ENCODE assay signal across 8 mouse cellular contexts in the genomic region with DNA sequence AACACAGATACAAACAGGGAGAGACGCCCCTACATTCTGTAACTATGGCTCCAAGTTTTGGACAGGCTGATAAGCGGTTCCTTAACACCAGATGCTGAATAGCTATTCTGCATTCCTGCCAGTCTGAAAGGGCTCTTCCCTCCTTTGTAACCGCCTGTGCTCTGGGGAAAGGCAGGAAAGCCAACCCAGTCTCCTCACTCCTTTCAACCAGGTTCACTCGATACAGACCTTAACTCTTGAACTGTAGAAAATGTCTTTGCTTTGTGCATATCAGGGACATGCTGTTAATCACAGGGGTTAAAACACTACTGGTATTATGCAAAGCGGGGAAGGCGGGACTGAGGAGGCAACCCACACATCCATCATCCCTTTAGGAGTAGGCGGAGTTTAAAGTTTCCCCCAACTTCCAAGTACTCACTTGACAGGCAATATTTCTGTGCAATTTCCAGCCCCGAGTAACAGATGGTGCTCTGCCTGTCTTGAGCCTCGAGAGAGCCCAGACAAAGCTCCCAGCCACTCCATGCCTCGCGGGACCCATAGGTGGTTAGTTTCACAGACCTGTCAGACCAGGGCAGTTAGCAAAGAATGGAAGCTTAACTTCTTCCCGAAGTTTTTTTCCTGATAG. TPM values are rescaled to one million over a fixed set of nuclear protein-coding genes. Genes with fewer than 3 reads are reported as not detected.
DNase-seq lines count a peak whose midpoint lies in the region; ATAC-seq and TF ChIP-seq lines count a peak whose summit lies in the region.

No protein-coding gene starts in this region.

- no peaks in the 10 kb centered on the region for H3K9me3 ChIP-seq in liver, embryonic 13.5 days (replicated peaks)
- no peaks in the 10 kb centered on the region for H3K9me3 ChIP-seq in neural tube, embryonic 13.5 days

- no peak for ATAC-seq in liver, embryonic 13.5 days (ENCODE audit: low read depth)
- peak; percentile 24; the same call in 1 of the 2 replicates for ATAC-seq in neural tube, embryonic 13.5 days (ENCODE audit: low read depth)

- no peaks in the 10 kb centered on the region for H3K4me1 ChIP-seq in liver, embryonic 13.5 days (replicated peaks)
- peaks cover 35% of the 10 kb centered on the region for H3K4me1 ChIP-seq in neural tube, embryonic 13.5 days (replicated peaks)
- H3K4me1 ChIP-seq in thymus, adult 2 months (replicated peaks; ENCODE audit: control insufficient read depth, insufficient read depth, low read length) = no peaks in the 10 kb centered on the region

- H3K27me3 ChIP-seq in liver, embryonic 13.5 days = peaks cover 27% of the 10 kb centered on the region
- no peaks in the 10 kb centered on the region for H3K27me3 ChIP-seq in neural tube, embryonic 13.5 days
- no peaks in the 10 kb centered on the region; the same call in 1 of the 2 replicates for H3K27me3 ChIP-seq in thymus, adult 2 months (ENCODE audit: control insufficient read depth, insufficient read depth, low read length)

- H3K9ac ChIP-seq in liver, embryonic 13.5 days = no peak overlapping the region
- peak overlapping the region; percentile 89 for H3K9ac ChIP-seq in neural tube, embryonic 13.5 days

- no peak overlapping the region for H3K27ac ChIP-seq in liver, embryonic 13.5 days
- peak overlapping the region; percentile 90 for H3K27ac ChIP-seq in neural tube, embryonic 13.5 days (replicated peaks)
- H3K27ac ChIP-seq in thymus, adult 2 months (ENCODE audit: control insufficient read depth, insufficient read depth, low read length) = no peak overlapping the region

- WGBS in liver, embryonic 13.5 days (ENCODE audit: insufficient replicate concordance) = 7% methylated on average over 12 of the region's 12 CpGs
- WGBS in neural tube, embryonic 13.5 days = 2% methylated on average over 12 of the region's 12 CpGs
- WGBS in thymus, adult 2 months = 28% methylated on average over 12 of the region's 12 CpGs

- H3K4me2 ChIP-seq in liver, embryonic 13.5 days = peak overlapping the region; percentile 59
- H3K4me2 ChIP-seq in neural tube, embryonic 13.5 days = peak overlapping the region; percentile 85

- DNase-seq in urinary bladder, postnatal 25 days (ENCODE audit: low spot score) = peak; percentile 5
- no peak for DNase-seq in urinary bladder, adult 2 months (ENCODE audit: low spot score)
- DNase-seq in gastrocnemius, postnatal 14 days = peak; percentile 18
- DNase-seq in hindlimb bud, embryonic 11.5 days (ENCODE audit: extremely low spot score, low read depth, low spot score) = peak; percentile 70
- no peak for DNase-seq in liver, embryonic 13.5 days
- no peak for DNase-seq in thymus, adult 2 months
- DNase-seq in thymus, postnatal 25 days = no peak

- no peak for TF ChIP-seq CTCF in thymus, adult 2 months (IDR thresholded peaks at IDR 0.05; ENCODE audit: borderline replicate concordance, control insufficient read depth, extremely low read depth, insufficient read depth, low read length, poor library complexity)

- H3K4me3 ChIP-seq in liver, embryonic 13.5 days (replicated peaks) = peak overlapping the region; percentile 55
- peak overlapping the region; percentile 80 for H3K4me3 ChIP-seq in neural tube, embryonic 13.5 days
- H3K4me3 ChIP-seq in thymus, adult 2 months (ENCODE audit: control insufficient read depth, insufficient read depth, low read length) = no peak overlapping the region

- no peak for TF ChIP-seq POLR2A in thymus, adult 2 months (IDR thresholded peaks at IDR 0.05; ENCODE audit: control insufficient read depth, extremely low read depth, insufficient read depth, low read length, poor library complexity)

- no peaks in the 10 kb centered on the region for H3K36me3 ChIP-seq in liver, embryonic 13.5 days
- H3K36me3 ChIP-seq in neural tube, embryonic 13.5 days = no peaks in the 10 kb centered on the region
- no peaks in the 10 kb centered on the region for H3K36me3 ChIP-seq in thymus, adult 2 months (ENCODE audit: control insufficient read depth, insufficient read depth, low read length)

- intact Hi-C loops in gastrocnemius, postnatal 14 days (cut with DNase I; ENCODE audit: low total_unique reads) = loop anchor here (10.0 kb wide), 1 partner anchor 269 kb away; no protein-coding TSS in a partner anchor

RNA-seq across cellular contexts. Expression of a gene that starts 1.2 kb away (rescaled TPM):
- 7.8 and 9.3 TPM in 2 replicates for polyA plus RNA-seq in urinary bladder, adult 2 months (2012; rRNA removed)
- 1 to 10 TPM; 2.5 to 3.5 TPM for total RNA-seq in gastrocnemius, postnatal 14 days (2021)
- 0.82 and 1.1 TPM in 2 replicates for polyA plus RNA-seq in liver, embryonic 13.5 days (2015; fragmentation: Nextera tagmentation; extraction: Ambion mirVana)
- polyA plus RNA-seq in neural tube, embryonic 13.5 days (2015; fragmentation: Nextera tagmentation; extraction: Ambion mirVana) = 12.6 and 14.2 TPM in 2 replicates
- 0.87 and 1.0 TPM in 2 replicates for polyA plus RNA-seq in thymus, adult 2 months (2012; rRNA removed)

Comparison
In these comparisons a context has a peak if more than half of its experiments do, and no peak if none do; other contexts are left out.
1. DNase-seq: peak in urinary bladder, postnatal 25 days (single experiment), gastrocnemius, postnatal 14 days (single experiment) and hindlimb bud, embryonic 11.5 days (single experiment); none in urinary bladder, adult 2 months (single experiment), liver, embryonic 13.5 days (single experiment), thymus, adult 2 months (single experiment) and thymus, postnatal 25 days (single experiment).